Mouse (Mus musculus) limb, embryonic 11.5 days (tissue): ENCODE measurements around the gene Ankzf1. TPM values are rescaled to one million over a fixed set of nuclear protein-coding genes. Genes with fewer than 3 reads are reported as not detected.

ENCODE experiments used
- ATAC-seq: fragments of 200-750 bp; cut with Nextera tagmentation; 2 replicates; pipeline ENCODE4 v1.8.0; 2017; ENCODE audit warnings: low read depth; ENCODE audit not compliant: insufficient number of reproducible peaks, low FRiP score, low TSS enrichment
- DNase-seq: peaks from one replicate; pipeline ENCODE4 v3.0.0-alpha.2; 2015; ENCODE audit warnings: low spot score
- H3K27ac ChIP-seq: fragments of 300-500 bp; sonication (generic); replicated peaks from 2 replicates; pipeline ENCODE4 v1.5.1; 2014; ENCODE audit warnings: low read depth, mild to moderate bottlenecking, low read length
- H3K27me3 ChIP-seq: fragments of 300-500 bp; sonication (generic); 2 replicates; pipeline ENCODE4 v1.6.1; 2014; ENCODE audit warnings: mild to moderate bottlenecking, low read length, mixed read lengths; ENCODE audit not compliant: control insufficient read depth, insufficient read depth
- H3K36me3 ChIP-seq: fragments of 300-500 bp; sonication (generic); 2 replicates; pipeline ENCODE4 v1.6.1; 2014; ENCODE audit warnings: mild to moderate bottlenecking, low read length, moderate library complexity, mixed read lengths; ENCODE audit not compliant: control insufficient read depth, insufficient read depth
- H3K4me1 ChIP-seq: fragments of 300-500 bp; sonication (generic); 2 replicates; pipeline ENCODE4 v1.6.1; 2014; ENCODE audit warnings: low read length, mixed read lengths; ENCODE audit not compliant: control insufficient read depth, insufficient read depth
- H3K4me2 ChIP-seq: fragments of 300-500 bp; sonication (generic); 2 replicates; pipeline ENCODE4 v1.6.1; 2014; ENCODE audit warnings: low read depth, mild to moderate bottlenecking, moderate library complexity; ENCODE audit not compliant: severe bottlenecking
- H3K4me3 ChIP-seq: fragments of 300-500 bp; sonication (generic); 2 replicates; pipeline ENCODE4 v1.5.1; 2014; ENCODE audit warnings: low read depth, low read length
- H3K9ac ChIP-seq: fragments of 300-500 bp; sonication (generic); 2 replicates; pipeline ENCODE4 v1.6.1; 2014; ENCODE audit warnings: mild to moderate bottlenecking, low read length
- H3K9me3 ChIP-seq: fragments of 300-500 bp; sonication (generic); 2 replicates; pipeline ENCODE4 v1.6.1; 2016; ENCODE audit warnings: low read length; ENCODE audit not compliant: control insufficient read depth
- whole genome bisulfite sequencing: fragments of 180-500 bp; shearing (Covaris S2); extraction: QIAGEN DNeasy Blood & Tissue Kit; methylation state at CpG from one replicate; pipeline ENCODE4 v1.1.7; 2014; 5-methylcytosine and 5-hydroxymethylcytosine counted together
- polyA plus RNA-seq: library from polyadenylated mRNA; unstranded; fragments of >200 nt; fragmentation: Nextera tagmentation; extraction: Ambion mirVana; gene quantifications from 2 replicates; pipeline ENCODE4 v1.2.1, GENCODE M21; 2014

The Ankzf1 gene
- polyA plus RNA-seq, 1 experiment from 2014 or later: 17.5 TPM

- H3K9me3 ChIP-seq: no peaks in the 10 kb centered on the region
- DNase-seq (peak; percentile 77), ATAC-seq (peak; percentile 87)
- WGBS: under 1% methylated on average over 62 of the region's 64 CpGs
- no peaks in the 10 kb centered on the region for H3K36me3 ChIP-seq
- H3K9ac ChIP-seq: peak within 1 kb of the TSS; percentile 73
- no peaks in the 10 kb centered on the region for H3K27me3 ChIP-seq
- H3K4me2 ChIP-seq: peak within 1 kb of the TSS; percentile 92
- peak within 1 kb of the TSS; percentile 63 for H3K4me3 ChIP-seq
- peaks cover 6% of the 10 kb centered on the region; the same call in 1 of the 2 replicates for H3K4me1 ChIP-seq
- peak within 1 kb of the TSS; percentile 17; the same call in 1 of the 2 replicates for H3K27ac ChIP-seq
Observed at GRCm38 (mm10) chr1:75236117-75237050, 44.4 kb downstream of the Ankzf1 start, which contains the start of gene Dnajb2. Gene Dnajb2, plus strand, starts transcription at chr1:75236406.

- Histone ChIP-seq H3K4me1 (peaks cover 6% of the 10 kb centered on the region; the same call in 1 of the 2 replicates), H3K9me3 (no peaks in the 10 kb centered on the region), H3K4me3 (no peak overlapping the region), H3K36me3 (no peaks in the 10 kb centered on the region), H3K9ac (no peak overlapping the region), H3K4me2 (no peak overlapping the region), H3K27ac (no peak overlapping the region), H3K27me3 (no peaks in the 10 kb centered on the region)
- DNase-seq (no peak), ATAC-seq (no peak)
- WGBS: 72% methylated on average over 10 of the region's 10 CpGs
Observed at GRCm38 (mm10) chr1:75239591-75239990, 47.6 kb downstream of the Ankzf1 start.

- DNase-seq (no peak), ATAC-seq (no peak)
- Histone ChIP-seq H3K4me3 (no peak overlapping the region), H3K4me2 (no peak overlapping the region), H3K9me3 (no peaks in the 10 kb centered on the region), H3K36me3 (no peaks in the 10 kb centered on the region), H3K9ac (no peak overlapping the region), H3K27me3 (no peaks in the 10 kb centered on the region), H3K4me1 (0 out of 2 replicates have a peak, but pooled peaks cover 3% of the 10 kb centered on the region), H3K27ac (no peak overlapping the region)
- WGBS: 86% methylated on average over 14 of the region's 14 CpGs
Observed at GRCm38 (mm10) chr1:75243411-75243810, 51.5 kb downstream of the Ankzf1 start.

- no peaks in the 10 kb centered on the region for H3K27me3 ChIP-seq
- no peak overlapping the region for H3K9ac ChIP-seq
- no peaks in the 10 kb centered on the region for H3K36me3 ChIP-seq
- 0 out of 2 replicates have a peak, but pooled peaks cover 3% of the 10 kb centered on the region for H3K4me1 ChIP-seq
- DNase-seq: no peak
- no peak overlapping the region for H3K27ac ChIP-seq
- 82% methylated on average over 12 of the region's 12 CpGs for WGBS
- H3K9me3 ChIP-seq: no peaks in the 10 kb centered on the region
- no peak overlapping the region for H3K4me2 ChIP-seq
- no peak for ATAC-seq
- no peak overlapping the region for H3K4me3 ChIP-seq
Observed at GRCm38 (mm10) chr1:75244175-75244826, 52.4 kb downstream of the Ankzf1 start.

- WGBS: 21% methylated on average over 4 of the region's 4 CpGs
- Histone ChIP-seq H3K9me3 (no peaks in the 10 kb centered on the region), H3K4me3 (no peak overlapping the region), H3K4me2 (no peak overlapping the region), H3K9ac (no peak overlapping the region), H3K36me3 (no peaks in the 10 kb centered on the region), H3K27ac (no peak overlapping the region), H3K4me1 (0 out of 2 replicates have a peak, but pooled peaks cover 3% of the 10 kb centered on the region), H3K27me3 (no peaks in the 10 kb centered on the region)
- no peak for ATAC-seq
- DNase-seq: peak; percentile 44
Observed at GRCm38 (mm10) chr1:75244836-75245235, 52.9 kb downstream of the Ankzf1 start.

GRCm38 (mm10) chr1:75247071-75247930 lies 55.4 kb downstream of the Ankzf1 start:
- H3K27ac ChIP-seq: no peak overlapping the region
- no peaks in the 10 kb centered on the region for H3K27me3 ChIP-seq
- no peaks in the 10 kb centered on the region for H3K36me3 ChIP-seq
- no peak overlapping the region for H3K4me2 ChIP-seq
- H3K9me3 ChIP-seq: no peaks in the 10 kb centered on the region
- no peak for DNase-seq
- WGBS: 83% methylated on average over 16 of the region's 16 CpGs
- H3K9ac ChIP-seq: no peak overlapping the region
- H3K4me3 ChIP-seq: no peak overlapping the region
- ATAC-seq: no peak
- 0 out of 2 replicates have a peak, but pooled peaks cover 3% of the 10 kb centered on the region for H3K4me1 ChIP-seq

- H3K27ac ChIP-seq: no peak overlapping the region
- 0 out of 2 replicates have a peak, but pooled peaks cover 3% of the 10 kb centered on the region for H3K4me1 ChIP-seq
- no peak for ATAC-seq
- no peaks in the 10 kb centered on the region for H3K36me3 ChIP-seq
- no peaks in the 10 kb centered on the region for H3K9me3 ChIP-seq
- no peaks in the 10 kb centered on the region for H3K27me3 ChIP-seq
- 51% methylated on average over 9 of the region's 9 CpGs for WGBS
- no peak overlapping the region for H3K4me2 ChIP-seq
- no peak for DNase-seq
- H3K9ac ChIP-seq: no peak overlapping the region
- no peak overlapping the region for H3K4me3 ChIP-seq
Observed at GRCm38 (mm10) chr1:75248041-75248772, 56.3 kb downstream of the Ankzf1 start.
